Mouse (Mus musculus): Measurements from ENCODE around the gene Drg1. TPM values are rescaled to one million over a fixed set of nuclear protein-coding genes. Genes with fewer than 3 reads are reported as not detected.
"Not testable (repeated sequence)": the region's sequence is repeated elsewhere in the genome, so short reads cannot be mapped to it uniquely, and the experiment has no call there.

The Drg1 gene
- polyA plus RNA-seq, 1 experiment from 2014 or later, result 212 TPM

GRCm38 (mm10) chr11:3143984-3144383 is 122.2 kb downstream of the Drg1 start:
- H3K27ac ChIP-seq (ENCODE audit: low read length); H3K27me3 ChIP-seq (ENCODE audit: control insufficient read depth, insufficient read depth, low read depth, low read length); H3K36me3 ChIP-seq (ENCODE audit: control insufficient read depth, insufficient read depth, low read length); H3K4me3 ChIP-seq (ENCODE audit: low read depth, low read length); H3K9me3 ChIP-seq (replicated peaks; ENCODE audit: control insufficient read depth, low read length, poor library complexity, severe bottlenecking); ATAC-seq; H3K4me2 ChIP-seq (ENCODE audit: low read length); H3K9ac ChIP-seq (ENCODE audit: low read depth, low read length); H3K4me1 ChIP-seq (ENCODE audit: control insufficient read depth, insufficient read depth, low read length): not testable (repeated sequence)
- WGBS, result 80% methylated on average over 3 of the region's 3 CpGs

DNA sequence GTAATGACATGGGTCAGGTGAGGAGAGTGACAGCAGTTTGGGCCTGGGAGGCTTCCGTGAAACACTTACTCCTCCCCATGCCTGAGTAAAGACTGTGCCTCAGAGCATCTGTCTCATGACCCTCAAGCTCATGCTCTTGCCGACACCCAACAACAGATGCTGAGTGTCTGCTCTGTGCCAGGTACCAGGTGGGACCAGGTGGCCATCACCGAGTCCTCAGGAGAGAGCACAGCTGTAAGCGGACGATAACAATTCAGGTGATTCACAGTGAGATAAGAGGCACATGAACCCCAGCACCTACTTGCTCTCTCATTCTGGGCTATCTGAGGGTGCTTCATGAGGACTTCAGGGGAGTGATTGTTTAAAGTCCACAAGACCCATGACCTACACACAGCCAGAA is 123.8 kb downstream of the Drg1 start:
- not testable (repeated sequence) for H3K27me3 ChIP-seq (ENCODE audit: control insufficient read depth, insufficient read depth, low read depth, low read length); H3K4me3 ChIP-seq (ENCODE audit: low read depth, low read length); H3K9ac ChIP-seq (ENCODE audit: low read depth, low read length); H3K27ac ChIP-seq (ENCODE audit: low read length); H3K4me2 ChIP-seq (ENCODE audit: low read length); H3K36me3 ChIP-seq (ENCODE audit: control insufficient read depth, insufficient read depth, low read length); H3K4me1 ChIP-seq (ENCODE audit: control insufficient read depth, insufficient read depth, low read length); H3K9me3 ChIP-seq (replicated peaks; ENCODE audit: control insufficient read depth, low read length, poor library complexity, severe bottlenecking)
- WGBS, result 88% methylated on average over 4 of the region's 5 CpGs
- ATAC-seq, result peak; percentile 72

GRCm38 (mm10) chr11:3140967-3141535 is 125.2 kb downstream of the Drg1 start:
- not testable (repeated sequence) for H3K36me3 ChIP-seq (ENCODE audit: control insufficient read depth, insufficient read depth, low read length); ATAC-seq; H3K9me3 ChIP-seq (replicated peaks; ENCODE audit: control insufficient read depth, low read length, poor library complexity, severe bottlenecking); H3K27ac ChIP-seq (ENCODE audit: low read length); H3K4me1 ChIP-seq (ENCODE audit: control insufficient read depth, insufficient read depth, low read length); H3K4me3 ChIP-seq (ENCODE audit: low read depth, low read length); H3K9ac ChIP-seq (ENCODE audit: low read depth, low read length); H3K4me2 ChIP-seq (ENCODE audit: low read length); H3K27me3 ChIP-seq (ENCODE audit: control insufficient read depth, insufficient read depth, low read depth, low read length)

GRCm38 (mm10) chr11:3138323-3138722 is 127.9 kb downstream of the Drg1 start:
- not testable (repeated sequence) for H3K9ac ChIP-seq (ENCODE audit: low read depth, low read length); H3K4me1 ChIP-seq (ENCODE audit: control insufficient read depth, insufficient read depth, low read length); H3K9me3 ChIP-seq (replicated peaks; ENCODE audit: control insufficient read depth, low read length, poor library complexity, severe bottlenecking); ATAC-seq; H3K36me3 ChIP-seq (ENCODE audit: control insufficient read depth, insufficient read depth, low read length); H3K27me3 ChIP-seq (ENCODE audit: control insufficient read depth, insufficient read depth, low read depth, low read length); H3K27ac ChIP-seq (ENCODE audit: low read length); H3K4me3 ChIP-seq (ENCODE audit: low read depth, low read length); H3K4me2 ChIP-seq (ENCODE audit: low read length)
- 89% methylated on average over 2 of the region's 2 CpGs for WGBS

Other genes starting within 250 kb of the Drg1 start
- 19.0 and 19.4 TPM in 2 replicates for gene Sfi1, start 73.0 kb downstream of the Drg1 start, polyA plus RNA-seq (2015; fragmentation: Nextera tagmentation; extraction: Ambion mirVana)
- gene Eif4enif1, start 64.0 kb downstream of the Drg1 start, polyA plus RNA-seq (2015; fragmentation: Nextera tagmentation; extraction: Ambion mirVana), result 54.2 and 57.9 TPM in 2 replicates
- gene Patz1, start 22.5 kb upstream of the Drg1 start, polyA plus RNA-seq (2015; fragmentation: Nextera tagmentation; extraction: Ambion mirVana), result 41.6 and 52.0 TPM in 2 replicates
- gene Pik3ip1, start 64.0 kb upstream of the Drg1 start, polyA plus RNA-seq (2015; fragmentation: Nextera tagmentation; extraction: Ambion mirVana), result 22.8 and 29.5 TPM in 2 replicates
- 185 and 187 TPM in 2 replicates for gene Limk2, start 142.8 kb upstream of the Drg1 start, polyA plus RNA-seq (2015; fragmentation: Nextera tagmentation; extraction: Ambion mirVana)
- gene Rnf185, start 185.9 kb upstream of the Drg1 start, polyA plus RNA-seq (2015; fragmentation: Nextera tagmentation; extraction: Ambion mirVana), result 45.3 and 46.2 TPM in 2 replicates
- gene Pla2g3, start 221.9 kb upstream of the Drg1 start, polyA plus RNA-seq (2015; fragmentation: Nextera tagmentation; extraction: Ambion mirVana), result 1.7 and 3.9 TPM in 2 replicates
- 8.3 and 10.3 TPM in 2 replicates for gene Inpp5j, start 238.4 kb upstream of the Drg1 start, polyA plus RNA-seq (2015; fragmentation: Nextera tagmentation; extraction: Ambion mirVana)
- 87.5 and 129 TPM in 2 replicates for gene Selenom, start 248.3 kb upstream of the Drg1 start, polyA plus RNA-seq (2015; fragmentation: Nextera tagmentation; extraction: Ambion mirVana)